Mouse (Mus musculus): Measurements from ENCODE around the gene Morc3. TPM values are rescaled to one million over a fixed set of nuclear protein-coding genes. Genes with fewer than 3 reads are reported as not detected.

The Morc3 gene
- total RNA-seq (2021) = 10 to 100 TPM; 21.6 to 33.0 TPM

GRCm38 (mm10) chr16:93831627-93832395 lies at the start of gene Morc3:
Gene Morc3 (plus strand): TSS chr16:93832121.
- peak; percentile 99 for DNase-seq (ENCODE audit: low spot score in 2 of 2)
- intact Hi-C loops (cut with DNase I) = no loop called here

GRCm38 (mm10) chr16:93784175-93784574 lies 47.7 kb upstream of the Morc3 start:
- intact Hi-C loops (cut with DNase I) = loop anchor here (10.0 kb wide), 1 partner anchor 179 kb away; the partner anchor contains the start of genes Cbr1 and Setd4
- no peak for DNase-seq (ENCODE audit: low spot score in 2 of 2)

GRCm38 (mm10) chr16:93785805-93786204 lies 46.1 kb upstream of the Morc3 start:
- DNase-seq (ENCODE audit: low spot score in 2 of 2) = peak; percentile 48 to 50
- intact Hi-C loops (cut with DNase I) = loop anchor here (10.0 kb wide), 1 partner anchor 181 kb away; the partner anchor contains the start of genes Cbr1 and Setd4

GRCm38 (mm10) chr16:93788388-93788787 lies 43.5 kb upstream of the Morc3 start:
- intact Hi-C loops (cut with DNase I) = loop anchor here (10.0 kb wide), 1 partner anchor 184 kb away; the partner anchor contains the start of genes Cbr1 and Setd4
- DNase-seq (ENCODE audit: low spot score in 2 of 2) = no peak

- intact Hi-C loops (cut with DNase I) = loop anchor here (10.0 kb wide), 1 partner anchor 184 kb away; the partner anchor contains the start of genes Cbr1 and Setd4
- DNase-seq (ENCODE audit: low spot score in 2 of 2) = no peak
Observed at GRCm38 (mm10) chr16:93788881-93789280, 43.0 kb upstream of the Morc3 start.

GRCm38 (mm10) chr16:93789971-93790755 lies 41.8 kb upstream of the Morc3 start:
- no peak for DNase-seq (ENCODE audit: low spot score in 2 of 2)
- intact Hi-C loops (cut with DNase I) = loop anchor here (10.0 kb wide), 1 partner anchor 185 kb away; the partner anchor contains the start of genes Cbr1 and Setd4

- intact Hi-C loops (cut with DNase I) = no loop called here
- no peak for DNase-seq (ENCODE audit: low spot score in 2 of 2)
Observed at GRCm38 (mm10) chr16:93792981-93793630, 38.8 kb upstream of the Morc3 start.

- no peak for DNase-seq (ENCODE audit: low spot score in 2 of 2)
- intact Hi-C loops (cut with DNase I) = no loop called here
Observed at GRCm38 (mm10) chr16:93794845-93795244, 37.1 kb upstream of the Morc3 start.

- intact Hi-C loops (cut with DNase I) = no loop called here
- DNase-seq (ENCODE audit: low spot score in 2 of 2) = no peak
Observed at GRCm38 (mm10) chr16:93795391-93795790, 36.5 kb upstream of the Morc3 start.

- DNase-seq (ENCODE audit: low spot score in 2 of 2) = no peak
- intact Hi-C loops (cut with DNase I) = no loop called here
Observed at GRCm38 (mm10) chr16:93797021-93797840, 34.7 kb upstream of the Morc3 start.

GRCm38 (mm10) chr16:93797841-93798492 lies 34.0 kb upstream of the Morc3 start:
- intact Hi-C loops (cut with DNase I) = no loop called here
- DNase-seq (ENCODE audit: low spot score in 2 of 2) = peak; percentile 52 to 56

- DNase-seq (ENCODE audit: low spot score in 2 of 2) = no peak
- intact Hi-C loops (cut with DNase I) = no loop called here
Observed at GRCm38 (mm10) chr16:93798623-93799022, 33.3 kb upstream of the Morc3 start.

GRCm38 (mm10) chr16:93799071-93799470 lies 32.9 kb upstream of the Morc3 start:
- intact Hi-C loops (cut with DNase I) = no loop called here
- no peak for DNase-seq (ENCODE audit: low spot score in 2 of 2)

- intact Hi-C loops (cut with DNase I) = no loop called here
- DNase-seq (ENCODE audit: low spot score in 2 of 2) = no peak
Observed at GRCm38 (mm10) chr16:93799936-93800335, 32.0 kb upstream of the Morc3 start.

- no peak for DNase-seq (ENCODE audit: low spot score in 2 of 2)
- intact Hi-C loops (cut with DNase I) = no loop called here
Observed at GRCm38 (mm10) chr16:93807167-93807566, 24.8 kb upstream of the Morc3 start.

- intact Hi-C loops (cut with DNase I) = no loop called here
- DNase-seq (ENCODE audit: low spot score in 2 of 2) = peak in 1 of 2 experiments; percentile 23
Observed at GRCm38 (mm10) chr16:93807961-93808554, 23.9 kb upstream of the Morc3 start.

GRCm38 (mm10) chr16:93815856-93816736 lies 15.8 kb upstream of the Morc3 start:
- DNase-seq (ENCODE audit: low spot score in 2 of 2) = peak in 1 of 2 experiments; percentile 37
- intact Hi-C loops (cut with DNase I) = no loop called here

Data from left cerebral cortex, postnatal 36 days (tissue).